Mouse (Mus musculus): Measurements from ENCODE around the gene Cacnb4.

GRCm38 (mm10) chr2:52674886-52675277, 1.7 kb downstream of the Cacnb4 start:
- TF ChIP-seq EP300 (IDR thresholded peaks at IDR 0.05) (no peak), CTCF (IDR thresholded peaks at IDR 0.05) (no peak)

Measured in lung, postnatal 0 days (tissue).